Mouse (Mus musculus) thymus, adult 18-20 months (tissue): ENCODE data around the gene Zfp865.
"Not testable (repeated sequence)": the region's sequence is repeated elsewhere in the genome, so short reads cannot be mapped to it uniquely, and the experiment has no call there.

Source experiments
- DNase-seq, 2 experiments: peaks; one replicate each; pipeline ENCODE4 v3.0.0; 2022; ENCODE audit warnings: mixed read lengths in 2 of 2

Gene Zfp865

GRCm38 (mm10) chr7:5052931-5053343 is 32.8 kb downstream of the Zfp865 start:
- DNase-seq = no peak

GRCm38 (mm10) chr7:5053456-5054179 is 33.4 kb downstream of the Zfp865 start:
- DNase-seq = no peak

- DNase-seq = no peak
Observed at GRCm38 (mm10) chr7:5056651-5057263, 36.6 kb downstream of the Zfp865 start.

- DNase-seq = no peak
Observed at GRCm38 (mm10) chr7:5057381-5057780, 37.2 kb downstream of the Zfp865 start.

- DNase-seq = no peak
Observed at GRCm38 (mm10) chr7:5057804-5058203, 37.6 kb downstream of the Zfp865 start.

GRCm38 (mm10) chr7:5058631-5059030 is 38.5 kb downstream of the Zfp865 start:
- DNase-seq = no peak

- no peak for DNase-seq
Observed at GRCm38 (mm10) chr7:5059421-5059820, 39.2 kb downstream of the Zfp865 start.

- peak; percentile 56 to 67 for DNase-seq
Observed at GRCm38 (mm10) chr7:5060239-5060731, 40.1 kb downstream of the Zfp865 start.

- peak; percentile 95 to 98 for DNase-seq
Observed at GRCm38 (mm10) chr7:5060944-5061773, 41.0 kb downstream of the Zfp865 start.

- peak; percentile 90 to 91 for DNase-seq
Observed at GRCm38 (mm10) chr7:5061774-5062359, 41.7 kb downstream of the Zfp865 start, which contains the start of gene U2af2. TSS of gene U2af2 (plus strand) at chr7:5062143.

GRCm38 (mm10) chr7:5062360-5063001 is 42.3 kb downstream of the Zfp865 start:
- peak in 1 of 2 experiments; percentile 63 for DNase-seq

- no peak for DNase-seq
Observed at GRCm38 (mm10) chr7:5064886-5065285, 44.7 kb downstream of the Zfp865 start.

- DNase-seq = no peak
Observed at GRCm38 (mm10) chr7:5073586-5073985, 53.4 kb downstream of the Zfp865 start.

GRCm38 (mm10) chr7:5074984-5075383 is 54.8 kb downstream of the Zfp865 start:
- DNase-seq = no peak

GRCm38 (mm10) chr7:5076931-5077330 is 56.8 kb downstream of the Zfp865 start:
- DNase-seq = no peak

GRCm38 (mm10) chr7:5079365-5080009 is 59.3 kb downstream of the Zfp865 start:
- not testable (repeated sequence) for DNase-seq

GRCm38 (mm10) chr7:5080010-5080751 is 60.0 kb downstream of the Zfp865 start, which contains the start of gene Epn1:
TSS of gene Epn1 (plus strand) at chr7:5080235.
- peak; percentile 93 to 95 for DNase-seq

- no peak for DNase-seq
Observed at GRCm38 (mm10) chr7:5080815-5081214, 60.6 kb downstream of the Zfp865 start.

GRCm38 (mm10) chr7:5081241-5081640 is 61.1 kb downstream of the Zfp865 start:
- no peak for DNase-seq

GRCm38 (mm10) chr7:5081939-5082338 is 61.8 kb downstream of the Zfp865 start:
- no peak for DNase-seq
